Mouse (Mus musculus) CH12.LX (cell line): ENCODE measurements at regions not wholly inside any gene's neighbourhood (a gene's known extent, or its start where the extent isn't known, plus 50 kb on each side); places are given as distances from the start of the nearest gene placed in this dataset.

Experiments
- DNase-seq: peaks from one replicate; pipeline ENCODE4 v3.0.0-alpha.2; 2013; ENCODE audit errors: extremely low read depth
- H3K27ac ChIP-seq: 2 replicates; pipeline ENCODE4 v1.5.1; 2012; ENCODE audit warnings: low read depth, mild to moderate bottlenecking, control low read depth, moderate library complexity; ENCODE audit not compliant: insufficient read depth
- H3K27me3 ChIP-seq: replicated peaks from 2 replicates; pipeline ENCODE3; 2012; ENCODE audit warnings: inconsistent platforms
- H3K36me3 ChIP-seq, 2 experiments: replicated peaks in 1 of 2; 2 replicates each; pipeline versions ENCODE3 to v1.6.1; 2012; ENCODE audit warnings: inconsistent platforms in 1 of 2, low read length in 1 of 2, mild to moderate bottlenecking in 1 of 2, mixed read lengths in 1 of 2, moderate library complexity in 1 of 2; ENCODE audit not compliant: control insufficient read depth in 1 of 2, insufficient read depth in 1 of 2
- H3K4me1 ChIP-seq, 2 experiments: 2 replicates each; pipeline ENCODE4 v1.6.1; 2012; ENCODE audit warnings: inconsistent platforms in 1 of 2, moderate library complexity in 1 of 2; ENCODE audit not compliant: insufficient read depth in 2 of 2, control insufficient read depth in 1 of 2
- H3K4me2 ChIP-seq: 2 replicates; pipeline ENCODE4 v1.6.1; 2012; ENCODE audit warnings: low read depth, mild to moderate bottlenecking, control low read depth; ENCODE audit not compliant: poor library complexity, insufficient read depth, severe bottlenecking
- H3K4me3 ChIP-seq, 3 experiments: fragments of 150-350 bp in 1 of 3; sonication (generic) in 1 of 3; replicated peaks in 1 of 3; 2 replicates each; pipeline versions ENCODE3 to v1.5.1; 2011 to 2012; ENCODE audit warnings: low read depth in 2 of 3, low read length in 2 of 3, mild to moderate bottlenecking in 2 of 3, moderate library complexity in 2 of 3, control low read depth in 1 of 3, improper control_type of control experiment in 1 of 3, inconsistent platforms in 1 of 3, mixed read lengths in 1 of 3; ENCODE audit not compliant: poor library complexity in 1 of 3
- H3K79me2 ChIP-seq: replicated peaks from 2 replicates; pipeline ENCODE4 v1.6.1; 2012; ENCODE audit warnings: mild to moderate bottlenecking, moderate library complexity; ENCODE audit not compliant: control insufficient read depth, poor library complexity, insufficient read depth, severe bottlenecking; ENCODE audit errors: extremely low read depth
- H3K9ac ChIP-seq: 2 replicates; pipeline ENCODE4 v1.6.1; 2012; ENCODE audit warnings: low read depth, mild to moderate bottlenecking, control low read depth, moderate library complexity; ENCODE audit not compliant: insufficient read depth
- H3K9me3 ChIP-seq: replicated peaks from 2 replicates; pipeline ENCODE3; 2012; ENCODE audit warnings: low read length, inconsistent platforms, mixed read lengths
- BHLHE40 ChIP-seq: IDR thresholded peaks from 2 replicates; pipeline ENCODE4 v1.6.1; 2011; ENCODE audit warnings: mild to moderate bottlenecking, low read depth, low read length, improper control_type of control experiment
- CHD1 ChIP-seq: IDR thresholded peaks from 2 replicates; pipeline ENCODE4 v1.6.1; 2012; ENCODE audit warnings: low read depth, low read length, improper control_type of control experiment, inconsistent platforms
- CHD2 ChIP-seq: IDR thresholded peaks from 2 replicates; pipeline ENCODE4 v1.6.1; 2011; ENCODE audit warnings: low read length, improper control_type of control experiment
- E2F4 ChIP-seq: IDR thresholded peaks from 2 replicates; pipeline ENCODE4 v1.6.1; 2011; ENCODE audit warnings: low read depth, low read length, improper control_type of control experiment; ENCODE audit not compliant: insufficient replicate concordance
- EP300 ChIP-seq: IDR thresholded peaks from 2 replicates; pipeline ENCODE4 v1.6.1; 2011; ENCODE audit warnings: low read length, improper control_type of control experiment
- GABPA ChIP-seq: IDR thresholded peaks from 2 replicates; pipeline ENCODE4 v1.6.1; 2012; ENCODE audit warnings: low read depth, low read length, improper control_type of control experiment, inconsistent platforms; ENCODE audit not compliant: insufficient replicate concordance
- HCFC1 ChIP-seq: IDR thresholded peaks from 2 replicates; pipeline ENCODE4 v1.6.1; 2012; ENCODE audit warnings: low read depth, mild to moderate bottlenecking, inconsistent platforms, low read length, improper control_type of control experiment
- JUN ChIP-seq: IDR thresholded peaks from 2 replicates; pipeline ENCODE4 v1.6.1; 2011; ENCODE audit warnings: low read depth, mild to moderate bottlenecking, low read length, improper control_type of control experiment, moderate library complexity; ENCODE audit not compliant: insufficient read depth
- KAT2A ChIP-seq: IDR thresholded peaks from 2 replicates; pipeline ENCODE4 v1.6.1; 2012; ENCODE audit warnings: low read length, improper control_type of control experiment, inconsistent platforms; ENCODE audit not compliant: insufficient replicate concordance
- MAX ChIP-seq: IDR thresholded peaks from 2 replicates; pipeline ENCODE4 v1.6.1; 2011; ENCODE audit warnings: low read length, improper control_type of control experiment
- MXI1 ChIP-seq: IDR thresholded peaks from 2 replicates; pipeline ENCODE4 v1.6.1; 2011; ENCODE audit warnings: mild to moderate bottlenecking, low read depth, low read length, improper control_type of control experiment
- POLR2A ChIP-seq: IDR thresholded peaks from 2 replicates; pipeline ENCODE4 v1.6.1; 2011; ENCODE audit warnings: low read depth, mild to moderate bottlenecking, improper control_type of control experiment, low read length
- RAD21 ChIP-seq: IDR thresholded peaks from 2 replicates; pipeline ENCODE4 v1.6.1; 2011; ENCODE audit warnings: low read depth, mild to moderate bottlenecking, low read length, improper control_type of control experiment, moderate library complexity
- RCOR1 ChIP-seq: conservative IDR thresholded peaks from 2 replicates; pipeline ENCODE4 v1.6.1; 2012; ENCODE audit warnings: low read depth, mild to moderate bottlenecking, inconsistent platforms, low read length, improper control_type of control experiment
- SMC3 ChIP-seq: IDR thresholded peaks from 2 replicates; pipeline ENCODE4 v1.6.1; 2011; ENCODE audit warnings: low read depth, low read length, improper control_type of control experiment
- TCF12 ChIP-seq: IDR thresholded peaks from 2 replicates; pipeline ENCODE4 v1.6.1; 2014; ENCODE audit warnings: low read depth, mild to moderate bottlenecking, inconsistent platforms, low read length, improper control_type of control experiment
- USF2 ChIP-seq: conservative IDR thresholded peaks from 2 replicates; pipeline ENCODE4 v1.6.1; 2011; ENCODE audit warnings: low read depth, low read length, improper control_type of control experiment
- ZC3H11A ChIP-seq: IDR thresholded peaks from 2 replicates; pipeline ENCODE4 v1.6.1; 2012; ENCODE audit warnings: low read depth, mild to moderate bottlenecking, inconsistent platforms, low read length, improper control_type of control experiment
- ZKSCAN1 ChIP-seq: IDR thresholded peaks from 2 replicates; pipeline ENCODE4 v1.6.1; 2012; ENCODE audit warnings: low read depth, inconsistent platforms, low read length, improper control_type of control experiment, borderline replicate concordance
- ZMIZ1 ChIP-seq: IDR thresholded peaks from 2 replicates; pipeline ENCODE4 v1.6.1; 2012; ENCODE audit warnings: low read depth, mild to moderate bottlenecking, inconsistent platforms, low read length, improper control_type of control experiment
- dilution Hi-C: fragments of 300-500 bp; cut with MboI; formaldehyde crosslinking; loops from 2 replicates; pipeline ENCODE4 v1.14.3; 2020; ENCODE audit warnings: low sequenced_read_pairs; ENCODE audit not compliant: extremely low pct_unique_long_range_greater_than_20kb, extremely low pct_ligation_motif_present
- in situ Hi-C: fragments of 300-500 bp; cut with MboI; formaldehyde crosslinking; loops from 3 replicates; pipeline ENCODE4 v1.14.3; 2019; ENCODE audit warnings: low sequenced_read_pairs, low pct_ligation_motif_present, low pct_unique_long_range_greater_than_20kb, mixed read lengths

DNA sequence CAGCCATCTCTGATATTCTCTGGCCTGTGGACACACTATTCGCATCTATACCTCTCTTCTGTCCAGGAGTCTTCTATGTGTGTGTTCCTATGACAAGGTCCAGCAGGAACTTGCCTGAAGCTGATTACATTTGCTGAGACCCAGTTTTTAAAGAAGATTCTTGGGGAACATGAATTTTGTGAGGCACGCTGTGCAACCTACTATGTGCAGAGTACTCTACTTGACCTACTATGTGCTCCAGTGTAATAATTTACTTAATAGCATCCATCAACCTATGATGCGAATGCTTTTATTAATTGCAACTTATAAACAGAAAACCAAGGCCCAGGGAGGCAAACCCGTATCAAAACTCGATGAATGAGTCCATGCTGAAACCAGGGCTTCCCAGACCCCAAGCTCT lies 231.4 kb downstream of the Tex36 start:
- in situ Hi-C loops, result no loop called here
- Histone ChIP-seq H3K4me1 (no peaks in the 10 kb centered on the region), H3K79me2 (no peaks in the 10 kb centered on the region), H3K9me3 (no peaks in the 10 kb centered on the region), H3K27me3 (peaks cover 82% of the 10 kb centered on the region), H3K4me3 (no peak overlapping the region), H3K27ac (no peak overlapping the region), H3K9ac (no peak overlapping the region), H3K4me2 (no peak overlapping the region), H3K36me3 (no peaks in the 10 kb centered on the region)
- TF ChIP-seq ZKSCAN1 (peak; percentile 50; the same call in 1 of the 2 replicates), ZC3H11A (no peak)
- no peak for DNase-seq
- dilution Hi-C loops, result no loop called here

DNA sequence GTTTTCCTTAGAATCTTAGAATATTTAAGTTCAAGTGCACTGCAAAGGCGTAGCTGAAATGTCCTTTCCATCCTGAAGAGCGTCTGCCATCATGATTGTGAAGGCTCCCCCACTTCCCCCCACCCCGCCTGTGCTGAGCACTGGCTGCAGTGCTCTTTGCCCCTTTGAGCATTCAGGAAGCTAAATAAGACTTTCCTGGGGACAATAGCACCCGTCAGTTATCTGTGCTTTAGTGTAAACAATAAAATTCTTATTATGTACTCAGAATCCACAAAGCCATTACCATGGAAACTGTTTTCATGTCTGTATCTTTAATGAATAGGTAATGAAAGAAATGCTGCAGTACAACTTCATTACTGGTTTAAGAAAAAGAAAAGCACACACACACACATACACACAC lies 237.4 kb downstream of the Tex36 start:
- Histone ChIP-seq H3K9ac (no peak overlapping the region), H3K27ac (no peak overlapping the region), H3K4me2 (no peak overlapping the region), H3K9me3 (no peaks in the 10 kb centered on the region), H3K4me1 (no peaks in the 10 kb centered on the region), H3K27me3 (peaks cover 83% of the 10 kb centered on the region), H3K79me2 (no peaks in the 10 kb centered on the region), H3K36me3 (no peaks in the 10 kb centered on the region), H3K4me3 (no peak overlapping the region)
- dilution Hi-C loops, result no loop called here
- TF ChIP-seq SMC3 (no peak), MXI1 (no peak), JUN (no peak), RAD21 (no peak), EP300 (no peak), KAT2A (no peak), CHD1 (no peak), BHLHE40 (no peak), POLR2A (no peak), CHD2 (no peak), ZMIZ1 (no peak), ZKSCAN1 (no peak), ZC3H11A (no peak), HCFC1 (no peak), RCOR1 (no peak), MAX (no peak), GABPA (no peak), E2F4 (no peak), USF2 (no peak), TCF12 (no peak)
- no peak for DNase-seq
- in situ Hi-C loops, result no loop called here
